Mouse (Mus musculus) heart, postnatal 0 days (tissue): ENCODE measurements at regions not wholly inside any gene's neighbourhood (a gene's known extent, or its start where the extent isn't known, plus 50 kb on each side); places are given as distances from the start of the nearest gene placed in this dataset.

Experiments
- ATAC-seq: fragments of 200-750 bp; cut with Nextera tagmentation; 2 replicates; pipeline ENCODE4 v1.8.0; 2017; ENCODE audit warnings: low read depth, moderate number of reproducible peaks, moderate library complexity; ENCODE audit not compliant: insufficient read depth
- DNase-seq: peaks from one replicate; pipeline ENCODE4 v3.0.0-alpha.2; 2016; ENCODE audit warnings: low spot score
- H3K27ac ChIP-seq: fragments of 300-500 bp; sonication (generic); 2 replicates; pipeline ENCODE4 v1.5.1; 2014; ENCODE audit warnings: low read depth, mild to moderate bottlenecking
- H3K27me3 ChIP-seq: fragments of 300-500 bp; sonication (generic); 2 replicates; pipeline ENCODE4 v1.6.1; 2014; ENCODE audit warnings: low read length, mixed read lengths; ENCODE audit not compliant: control insufficient read depth, insufficient read depth
- H3K36me3 ChIP-seq: fragments of 300-500 bp; sonication (generic); replicated peaks from 2 replicates; pipeline ENCODE4 v1.6.1; 2014; ENCODE audit warnings: low read length, mixed read lengths; ENCODE audit not compliant: control insufficient read depth, insufficient read depth
- H3K4me1 ChIP-seq: fragments of 300-500 bp; sonication (generic); 2 replicates; pipeline ENCODE4 v1.6.1; 2014; ENCODE audit warnings: antibody characterized with exemption; ENCODE audit not compliant: control insufficient read depth, insufficient read depth
- H3K4me2 ChIP-seq: fragments of 300-500 bp; sonication (generic); 2 replicates; pipeline ENCODE4 v1.6.1; 2014; ENCODE audit warnings: low read depth, mild to moderate bottlenecking, low read length, moderate library complexity
- H3K4me3 ChIP-seq: fragments of 300-500 bp; sonication (generic); 2 replicates; pipeline ENCODE4 v1.5.1; 2014; ENCODE audit warnings: low read depth, low read length
- H3K9ac ChIP-seq: fragments of 300-500 bp; sonication (generic); replicated peaks from 2 replicates; pipeline ENCODE4 v1.6.1; 2014; ENCODE audit warnings: low read depth, low read length, mixed read lengths
- H3K9me3 ChIP-seq: fragments of 300-500 bp; sonication (generic); replicated peaks from 2 replicates; pipeline ENCODE4 v1.6.1; 2016; ENCODE audit warnings: low read length; ENCODE audit not compliant: control insufficient read depth
- CTCF ChIP-seq: IDR thresholded peaks from 2 replicates; pipeline ENCODE4 v1.5.1; 2016; ENCODE audit warnings: antibody characterized with exemption, control low read depth, low read depth
- EP300 ChIP-seq: IDR thresholded peaks from 2 replicates; pipeline ENCODE4 v1.6.1; 2016; ENCODE audit warnings: antibody characterized with exemption, low read depth
- WGBS: fragments of 180-500 bp; shearing (Covaris S2); extraction: QIAGEN DNeasy Blood & Tissue Kit; methylation state at CpG from one replicate; pipeline ENCODE4 v1.1.7; 2014; 5-methylcytosine and 5-hydroxymethylcytosine counted together

GRCm38 (mm10) chr9:89496729-89497398 is 126.1 kb downstream of the Minar1 start:
- no peak for ATAC-seq
- Histone ChIP-seq H3K9ac (no peak overlapping the region), H3K4me1 (no peaks in the 10 kb centered on the region), H3K27me3 (no peaks in the 10 kb centered on the region), H3K27ac (no peak overlapping the region), H3K4me3 (no peak overlapping the region), H3K36me3 (no peaks in the 10 kb centered on the region), H3K4me2 (no peak overlapping the region), H3K9me3 (no peaks in the 10 kb centered on the region)
- TF ChIP-seq EP300, result no peak
- no peak for TF ChIP-seq CTCF
- WGBS, result 63% methylated on average over 14 of the region's 14 CpGs
- DNase-seq, result no peak

- Histone ChIP-seq H3K9me3 (no peaks in the 10 kb centered on the region; the same call in 1 of the 2 replicates), H3K36me3 (no peaks in the 10 kb centered on the region), H3K4me3 (no peak overlapping the region), H3K27me3 (no peaks in the 10 kb centered on the region), H3K9ac (no peak overlapping the region), H3K27ac (no peak overlapping the region), H3K4me1 (no peaks in the 10 kb centered on the region), H3K4me2 (no peak overlapping the region)
- 76% methylated on average over 4 of the region's 4 CpGs for WGBS
- no peak for TF ChIP-seq EP300
- TF ChIP-seq CTCF, result no peak
- DNase-seq, result no peak
- no peak for ATAC-seq
Measured at GRCm38 (mm10) chr9:89487601-89488000, 135.3 kb downstream of the Minar1 start.

GRCm38 (mm10) chr9:89479406-89479805 is 143.5 kb downstream of the Minar1 start:
- WGBS, result 62% methylated on average over 3 of the region's 3 CpGs
- no peaks in the 10 kb centered on the region for H3K27me3 ChIP-seq
- no peaks in the 10 kb centered on the region for H3K36me3 ChIP-seq
- no peak overlapping the region for H3K4me2 ChIP-seq
- no peak overlapping the region for H3K27ac ChIP-seq
- no peak overlapping the region for H3K4me3 ChIP-seq
- H3K9ac ChIP-seq, result no peak overlapping the region
- no peak for ATAC-seq
- DNase-seq, result no peak
- H3K4me1 ChIP-seq, result no peaks in the 10 kb centered on the region
- no peaks in the 10 kb centered on the region for H3K9me3 ChIP-seq
- TF ChIP-seq CTCF, result no peak
- no peak for TF ChIP-seq EP300

GRCm38 (mm10) chr9:89461190-89461589 is 161.7 kb downstream of the Minar1 start:
- no peak overlapping the region for H3K27ac ChIP-seq
- ATAC-seq (no peak), DNase-seq (no peak)
- H3K4me2 ChIP-seq, result no peak overlapping the region
- no peaks in the 10 kb centered on the region for H3K9me3 ChIP-seq
- WGBS, result 42% methylated on average over 5 of the region's 5 CpGs
- no peaks in the 10 kb centered on the region for H3K36me3 ChIP-seq
- H3K4me3 ChIP-seq, result no peak overlapping the region
- no peaks in the 10 kb centered on the region for H3K27me3 ChIP-seq
- H3K4me1 ChIP-seq, result no peaks in the 10 kb centered on the region
- TF ChIP-seq EP300 (no peak), CTCF (peak; percentile 48)
- H3K9ac ChIP-seq, result no peak overlapping the region

- ATAC-seq, result no peak
- Histone ChIP-seq H3K27ac (no peak overlapping the region), H3K9ac (no peak overlapping the region), H3K27me3 (no peaks in the 10 kb centered on the region), H3K4me3 (no peak overlapping the region), H3K9me3 (no peaks in the 10 kb centered on the region), H3K4me2 (no peak overlapping the region), H3K4me1 (no peaks in the 10 kb centered on the region), H3K36me3 (no peaks in the 10 kb centered on the region)
- TF ChIP-seq EP300 (no peak), CTCF (no peak)
- DNase-seq, result no peak
- 76% methylated on average over 3 of the region's 3 CpGs for WGBS
Measured at GRCm38 (mm10) chr9:89456666-89457065, 166.3 kb downstream of the Minar1 start.

GRCm38 (mm10) chr9:89449656-89450055 is 173.3 kb downstream of the Minar1 start:
- H3K4me3 ChIP-seq, result no peak overlapping the region
- 73% methylated on average over 6 of the region's 6 CpGs for WGBS
- H3K9ac ChIP-seq, result no peak overlapping the region
- TF ChIP-seq EP300 (no peak), CTCF (no peak)
- no peaks in the 10 kb centered on the region for H3K36me3 ChIP-seq
- H3K9me3 ChIP-seq, result no peaks in the 10 kb centered on the region
- no peak overlapping the region for H3K27ac ChIP-seq
- no peaks in the 10 kb centered on the region for H3K27me3 ChIP-seq
- no peaks in the 10 kb centered on the region for H3K4me1 ChIP-seq
- ATAC-seq (no peak), DNase-seq (no peak)
- no peak overlapping the region for H3K4me2 ChIP-seq
